Mouse (Mus musculus): ENCODE data around the gene Ska3.

DNA sequence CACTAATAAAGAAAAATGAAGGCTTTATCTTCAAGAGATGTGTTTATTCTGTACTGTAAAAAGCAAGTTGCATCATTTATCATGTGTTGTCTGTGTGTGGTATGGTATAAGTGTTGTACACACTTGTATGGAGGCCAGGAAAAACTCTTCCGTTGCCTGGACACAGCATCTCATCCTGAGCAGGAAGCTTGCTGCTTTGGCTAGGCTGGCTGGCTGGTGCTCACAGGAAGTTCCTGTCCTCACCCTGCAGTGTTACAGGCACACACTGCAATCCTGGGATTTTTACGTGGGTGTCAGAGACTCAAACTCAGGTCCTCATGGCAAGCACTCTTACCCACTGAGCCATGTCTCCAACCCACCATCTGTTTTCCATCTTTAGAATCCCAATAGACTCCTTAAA, 37.1 kb upstream of the Ska3 start:
- TF ChIP-seq USF1 (IDR thresholded peaks at IDR 0.05; ENCODE audit: low read depth): no peak
- no peak for TF ChIP-seq E2F4 (IDR thresholded peaks at IDR 0.05; ENCODE audit: insufficient read depth)
- TF ChIP-seq TCF12 (IDR thresholded peaks at IDR 0.05; ENCODE audit: insufficient read depth, poor library complexity, severe bottlenecking): no peak
- no peak for TF ChIP-seq POLR2A (IDR thresholded peaks at IDR 0.05; ENCODE audit: insufficient read length, low read depth)
- TF ChIP-seq MYOD1 (IDR thresholded peaks at IDR 0.05; ENCODE audit: control insufficient read depth in 1 of 3, insufficient read length in 2 of 3, low read depth in 2 of 3): no peak
